ENCODE assay signal across 9 mouse cellular contexts in genomic region chr2:19431186-19431585, GRCm38 (mm10). TPM values are rescaled to one million over a fixed set of nuclear protein-coding genes. Genes with fewer than 3 reads are reported as not detected.
A peak's percentile ranks its signal among the peaks of the same experiment; 100 is the strongest.
DNase-seq lines count a peak whose midpoint lies in the region; ATAC-seq and TF ChIP-seq lines count a peak whose summit lies in the region.
"Had no signal": no experiment of that assay in that cellular context is flagged by ENCODE, and none has a peak within 500 bp of the region (broad histone marks: within the 10 kb centered on the region; RNA-seq: fewer than 3 reads in every experiment).

No protein-coding gene starts in this region.

- ATAC-seq in kidney, embryonic 14.5 days (ENCODE audit: low FRiP score, low TSS enrichment) = peak; percentile 39; the same call in 1 of the 2 replicates
- ATAC-seq in midbrain, postnatal 0 days (ENCODE audit: low FRiP score) = peak; percentile 60; the same call in 1 of the 2 replicates
- ATAC-seq in erythroblast, adult 5-6 weeks (replicated peaks; ENCODE audit: low FRiP score, poor library complexity, severe bottlenecking) = no peak

- H3K36me3 ChIP-seq in kidney, embryonic 14.5 days (ENCODE audit: control insufficient read depth, insufficient read depth, low read length) = no peaks in the 10 kb centered on the region
- no peaks in the 10 kb centered on the region for H3K36me3 ChIP-seq in midbrain, postnatal 0 days (ENCODE audit: insufficient read depth, low read length)

- H3K27ac ChIP-seq in kidney, embryonic 14.5 days (ENCODE audit: low read depth, low read length) = no peak overlapping the region
- no peak overlapping the region for H3K27ac ChIP-seq in bone marrow, adult 2 months (ENCODE audit: control insufficient read depth, insufficient read depth, low read depth, low read length, poor library complexity)
- H3K27ac ChIP-seq in midbrain, postnatal 0 days (ENCODE audit: low read depth, low read length) = no peak overlapping the region

- H3K9me3 ChIP-seq in kidney, embryonic 14.5 days (ENCODE audit: control insufficient read depth, low read length) = no peaks in the 10 kb centered on the region
- H3K9me3 ChIP-seq in midbrain, postnatal 0 days (ENCODE audit: low read length) = no peaks in the 10 kb centered on the region

- H3K4me1 ChIP-seq in kidney, embryonic 14.5 days (ENCODE audit: control insufficient read depth, insufficient read depth, low read length) = no peaks in the 10 kb centered on the region
- no peaks in the 10 kb centered on the region for H3K4me1 ChIP-seq in bone marrow, adult 2 months (ENCODE audit: control insufficient read depth, insufficient read depth, low read length)
- H3K4me1 ChIP-seq in midbrain, postnatal 0 days (ENCODE audit: insufficient read depth, low read length) = peaks cover 5% of the 10 kb centered on the region; the same call in 1 of the 2 replicates

- TF ChIP-seq CTCF in bone marrow, adult 2 months (IDR thresholded peaks at IDR 0.05; ENCODE audit: control insufficient read depth, insufficient read depth, low read length) = peak; percentile 24; the same call in 1 of the 2 replicates
- TF ChIP-seq CTCF in midbrain, postnatal 0 days (IDR thresholded peaks at IDR 0.05) = peak; percentile 49

- H3K27me3 ChIP-seq in kidney, embryonic 14.5 days (ENCODE audit: control insufficient read depth, insufficient read depth, low read length) = peaks cover 80% of the 10 kb centered on the region
- H3K27me3 ChIP-seq in midbrain, postnatal 0 days (ENCODE audit: insufficient read depth, low read length) = peaks cover 84% of the 10 kb centered on the region

- peak overlapping the region; percentile 17; the same call in 1 of the 2 replicates for H3K4me2 ChIP-seq in kidney, embryonic 14.5 days (replicated peaks; ENCODE audit: low read depth, low read length)
- H3K4me2 ChIP-seq in midbrain, postnatal 0 days (ENCODE audit: low read depth, low read length, poor library complexity, severe bottlenecking) = peak overlapping the region; percentile 42

- H3K9ac ChIP-seq in kidney, embryonic 14.5 days (ENCODE audit: low read depth, low read length) = no peak overlapping the region
- H3K9ac ChIP-seq in midbrain, postnatal 0 days (replicated peaks; ENCODE audit: low read length, poor library complexity, severe bottlenecking) = no peak overlapping the region

- peak overlapping the region; percentile 17; the same call in 1 of the 2 replicates for H3K4me3 ChIP-seq in kidney, embryonic 14.5 days (ENCODE audit: low read length)
- no peak overlapping the region for H3K4me3 ChIP-seq in bone marrow, adult 2 months (replicated peaks; ENCODE audit: control insufficient read depth, low read depth, low read length)
- H3K4me3 ChIP-seq in midbrain, postnatal 0 days (ENCODE audit: low read depth, low read length) = peak overlapping the region; percentile 22; the same call in 1 of the 2 replicates

- DNase-seq in kidney, adult 11 months = no peak
- DNase-seq in heart, postnatal 4 days = peak; percentile 26
- no peak for DNase-seq in midbrain, postnatal 0 days (ENCODE audit: low spot score)
- no peak for DNase-seq in gastrocnemius, adult 18-20 months (ENCODE audit: low spot score)
- DNase-seq in left cerebral cortex, adult 9 months (ENCODE audit: low spot score in 2 of 2) = no peak
- DNase-seq: right cerebral cortex, adult 18-20 months had no signal

- under 1% methylated on average over 18 of the region's 18 CpGs for WGBS in kidney, embryonic 14.5 days
- 7% methylated on average over 18 of the region's 18 CpGs for WGBS in bone marrow, adult 2 months
- WGBS in midbrain, postnatal 0 days = 2% methylated on average over 18 of the region's 18 CpGs

- TF ChIP-seq POLR2A in bone marrow, adult 2 months (IDR thresholded peaks at IDR 0.05; ENCODE audit: borderline replicate concordance, control insufficient read depth, low read depth, low read length) = no peak

RNA-seq across cellular contexts. Expression of gene Ptf1a, which starts 14.3 kb away (rescaled TPM):
- polyA plus RNA-seq in kidney, embryonic 14.5 days (2014; fragmentation: Nextera tagmentation; extraction: Ambion mirVana) = not detected in 2 replicates
- not detected in 2 replicates for polyA plus RNA-seq in bone marrow, adult 2 months (2011; ENCODE audit: insufficient read depth, insufficient read length, low replicate concordance, missing spikeins)
- total RNA-seq in heart, postnatal 4 days (2021) = not detected
- total RNA-seq in midbrain, postnatal 0 days (2014; rRNA removed) = 3.0 TPM in 1 of 2 replicates, not detected in the other
- polyA plus RNA-seq in midbrain, postnatal 0 days (2015; fragmentation: Nextera tagmentation; extraction: Ambion mirVana) = not detected in 2 replicates
- total RNA-seq in erythroblast, adult 5-6 weeks (2015; ENCODE audit: low replicate concordance) = not detected in 2 replicates
- total RNA-seq in erythroblast, adult 5-6 weeks (2017; ENCODE audit: low replicate concordance) = not detected in 2 replicates
- total RNA-seq in gastrocnemius, adult 18-20 months (2021) = not detected

RNA-seq across cellular contexts. Expression of gene Msrb2, which starts 59.9 kb away (rescaled TPM):
- 33.3 and 36.6 TPM in 2 replicates for polyA plus RNA-seq in kidney, embryonic 14.5 days (2014; fragmentation: Nextera tagmentation; extraction: Ambion mirVana)
- polyA plus RNA-seq in bone marrow, adult 2 months (2011; ENCODE audit: insufficient read depth, insufficient read length, low replicate concordance, missing spikeins) = 4.4 and 19.6 TPM in 2 replicates
- 10 to 100 TPM; 28.2 to 29.4 TPM for total RNA-seq in heart, postnatal 4 days (2021)
- 8.3 and 9.0 TPM in 2 replicates for total RNA-seq in midbrain, postnatal 0 days (2014; rRNA removed)
- polyA plus RNA-seq in midbrain, postnatal 0 days (2015; fragmentation: Nextera tagmentation; extraction: Ambion mirVana) = 8.8 and 8.9 TPM in 2 replicates
- total RNA-seq in erythroblast, adult 5-6 weeks (2015; ENCODE audit: low replicate concordance) = 4.6 and 9.8 TPM in 2 replicates
- total RNA-seq in erythroblast, adult 5-6 weeks (2017; ENCODE audit: low replicate concordance) = 5.6 and 34.8 TPM in 2 replicates
- 10 to 100 TPM; 14.6 to 19.4 TPM for total RNA-seq in gastrocnemius, adult 18-20 months (2021)
